Comparison of ENCODE assay signal across 8 mouse cellular contexts in the genomic region with DNA sequence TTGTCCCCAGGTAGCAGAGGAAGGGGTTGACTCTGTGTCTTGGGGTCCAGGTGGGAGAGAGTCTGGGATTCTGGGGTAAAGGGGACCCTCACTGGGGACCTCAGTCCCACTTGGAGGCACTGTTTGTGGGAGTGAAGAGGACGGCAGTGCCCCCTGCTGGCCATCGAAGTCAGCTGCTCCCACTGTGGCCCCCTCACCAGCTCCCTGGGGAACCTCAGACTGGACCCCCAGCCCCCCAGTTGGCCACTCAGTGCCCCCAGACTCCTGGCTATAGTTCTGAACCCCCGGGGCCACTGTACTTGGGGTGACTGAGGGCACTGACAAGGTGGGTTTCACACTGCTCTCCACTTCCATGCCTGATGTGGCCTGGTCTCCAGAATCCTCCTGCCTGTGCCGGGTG. TPM values are rescaled to one million over a fixed set of nuclear protein-coding genes. Genes with fewer than 3 reads are reported as not detected.
DNase-seq lines count a peak whose midpoint lies in the region; ATAC-seq and TF ChIP-seq lines count a peak whose summit lies in the region.

No protein-coding gene starts in this region.

- no peaks in the 10 kb centered on the region for H3K36me3 ChIP-seq in hindbrain, embryonic 11.5 days (ENCODE audit: control insufficient read depth, insufficient read depth, low read length)
- peaks cover 65% of the 10 kb centered on the region for H3K36me3 ChIP-seq in hindbrain, embryonic 10.5 days
- no peaks in the 10 kb centered on the region for H3K36me3 ChIP-seq in ES-Bruce4 (ENCODE audit: control insufficient read depth, insufficient read depth, low read length, poor library complexity, severe bottlenecking)
- H3K36me3 ChIP-seq in limb, embryonic 10.5 days = peaks cover 10% of the 10 kb centered on the region; the same call in 1 of the 2 replicates
- H3K36me3 ChIP-seq in forebrain, embryonic 10.5 days (replicated peaks) = peaks cover 16% of the 10 kb centered on the region

- ATAC-seq in hindbrain, embryonic 11.5 days (ENCODE audit: low FRiP score) = peak; percentile 40; the same call in 1 of the 2 replicates

- H3K27ac ChIP-seq in hindbrain, embryonic 11.5 days (ENCODE audit: low read depth, low read length) = no peak overlapping the region
- H3K27ac ChIP-seq in hindbrain, embryonic 10.5 days = no peak overlapping the region
- no peak overlapping the region for H3K27ac ChIP-seq in ES-Bruce4 (ENCODE audit: insufficient read depth, low read length)
- H3K27ac ChIP-seq in limb, embryonic 10.5 days = no peak overlapping the region
- H3K27ac ChIP-seq in forebrain, embryonic 10.5 days = no peak overlapping the region

- H3K9me3 ChIP-seq in hindbrain, embryonic 11.5 days (ENCODE audit: control insufficient read depth, low read length) = no peaks in the 10 kb centered on the region
- H3K9me3 ChIP-seq in hindbrain, embryonic 10.5 days = no peaks in the 10 kb centered on the region
- H3K9me3 ChIP-seq in ES-Bruce4 (replicated peaks; ENCODE audit: control insufficient read depth, insufficient read depth, low read length, poor library complexity, severe bottlenecking) = no peaks in the 10 kb centered on the region
- no peaks in the 10 kb centered on the region for H3K9me3 ChIP-seq in limb, embryonic 10.5 days (replicated peaks)
- no peaks in the 10 kb centered on the region for H3K9me3 ChIP-seq in forebrain, embryonic 10.5 days

- peak; percentile 46 for DNase-seq in hindbrain, embryonic 11.5 days (ENCODE audit: low spot score)
- DNase-seq in hindbrain, embryonic 10.5 days (ENCODE audit: low spot score) = no peak
- DNase-seq in 416B (ENCODE audit: low read depth) = peak; percentile 40
- DNase-seq in limb, embryonic 10.5 days (ENCODE audit: low spot score) = peak; percentile 58
- no peak for DNase-seq in urinary bladder, postnatal 14 days (ENCODE audit: low spot score)
- DNase-seq in embryo, embryonic 10.5 days (ENCODE audit: low spot score) = no peak
- DNase-seq in forebrain, embryonic 10.5 days (ENCODE audit: extremely low spot score, low spot score) = no peak

- TF ChIP-seq CTCF in ES-Bruce4 (IDR thresholded peaks at IDR 0.05; ENCODE audit: low read depth, low read length) = peak; percentile 69

- no peaks in the 10 kb centered on the region for H3K27me3 ChIP-seq in hindbrain, embryonic 11.5 days (ENCODE audit: control insufficient read depth, insufficient read depth, low read length)
- no peaks in the 10 kb centered on the region for H3K27me3 ChIP-seq in hindbrain, embryonic 10.5 days (ENCODE audit: insufficient read depth, poor library complexity, severe bottlenecking)
- H3K27me3 ChIP-seq in ES-Bruce4 (ENCODE audit: control insufficient read depth, insufficient read depth, low read length, poor library complexity, severe bottlenecking) = no peaks in the 10 kb centered on the region
- H3K27me3 ChIP-seq in limb, embryonic 10.5 days (ENCODE audit: low read depth, poor library complexity, severe bottlenecking) = no peaks in the 10 kb centered on the region
- no peaks in the 10 kb centered on the region for H3K27me3 ChIP-seq in forebrain, embryonic 10.5 days (ENCODE audit: poor library complexity, severe bottlenecking)

- no peak overlapping the region for H3K9ac ChIP-seq in hindbrain, embryonic 11.5 days (ENCODE audit: low read depth, low read length)
- no peak overlapping the region for H3K9ac ChIP-seq in ES-Bruce4 (ENCODE audit: low read depth, poor library complexity, severe bottlenecking)

- TF ChIP-seq POLR2A in ES-Bruce4 (IDR thresholded peaks at IDR 0.05; ENCODE audit: insufficient read depth, low read length) = no peak

- no peak overlapping the region for H3K4me2 ChIP-seq in hindbrain, embryonic 11.5 days (replicated peaks; ENCODE audit: low read depth, low read length)

- no peak for TF ChIP-seq EP300 in ES-Bruce4 (IDR thresholded peaks at IDR 0.05; ENCODE audit: insufficient read depth, low read depth, low read length)

- no peaks in the 10 kb centered on the region for H3K4me1 ChIP-seq in hindbrain, embryonic 11.5 days (replicated peaks; ENCODE audit: control insufficient read depth, insufficient read depth, low read length)
- no peaks in the 10 kb centered on the region for H3K4me1 ChIP-seq in hindbrain, embryonic 10.5 days (replicated peaks)
- no peaks in the 10 kb centered on the region for H3K4me1 ChIP-seq in ES-Bruce4 (ENCODE audit: control insufficient read depth, insufficient read depth, low read length)
- H3K4me1 ChIP-seq in limb, embryonic 10.5 days = no peaks in the 10 kb centered on the region
- H3K4me1 ChIP-seq in forebrain, embryonic 10.5 days = no peaks in the 10 kb centered on the region

- WGBS in hindbrain, embryonic 11.5 days = 45% methylated on average over 4 of the region's 4 CpGs
- WGBS in hindbrain, embryonic 10.5 days = 54% methylated on average over 4 of the region's 4 CpGs
- 54% methylated on average over 4 of the region's 4 CpGs for WGBS in limb, embryonic 10.5 days
- WGBS in forebrain, embryonic 10.5 days = 48% methylated on average over 4 of the region's 4 CpGs

- no peak overlapping the region for H3K4me3 ChIP-seq in hindbrain, embryonic 11.5 days (ENCODE audit: low read depth, low read length)
- H3K4me3 ChIP-seq in hindbrain, embryonic 10.5 days = no peak overlapping the region
- H3K4me3 ChIP-seq in ES-Bruce4 (ENCODE audit: low read depth, low read length) = no peak overlapping the region
- no peak overlapping the region for H3K4me3 ChIP-seq in limb, embryonic 10.5 days
- no peak overlapping the region for H3K4me3 ChIP-seq in forebrain, embryonic 10.5 days

RNA-seq across cellular contexts. Expression of a gene that starts 7.5 kb away (rescaled TPM):
- 16.1 and 18.4 TPM in 2 replicates for polyA plus RNA-seq in hindbrain, embryonic 11.5 days (2014; fragmentation: Nextera tagmentation; extraction: Ambion mirVana)
- polyA plus RNA-seq in hindbrain, embryonic 10.5 days (2016; fragmentation: Nextera tagmentation; extraction: Ambion mirVana) = 27.2 and 27.5 TPM in 2 replicates
- 16.7 and 18.3 TPM in 2 replicates for polyA plus RNA-seq in ES-Bruce4 (2011; ENCODE audit: insufficient read depth, insufficient read length, low read depth, missing spikeins)
- polyA plus RNA-seq in limb, embryonic 10.5 days (2016; fragmentation: Nextera tagmentation; extraction: Ambion mirVana) = 22.9 and 25.3 TPM in 2 replicates
- polyA plus RNA-seq in forebrain, embryonic 10.5 days (2016; fragmentation: Nextera tagmentation; extraction: Ambion mirVana) = 20.8 and 21.5 TPM in 2 replicates

RNA-seq across cellular contexts. Expression of a gene that starts 25.6 kb away (rescaled TPM):
- polyA plus RNA-seq in hindbrain, embryonic 11.5 days (2014; fragmentation: Nextera tagmentation; extraction: Ambion mirVana) = 151 and 156 TPM in 2 replicates
- polyA plus RNA-seq in hindbrain, embryonic 10.5 days (2016; fragmentation: Nextera tagmentation; extraction: Ambion mirVana) = 81.1 and 182 TPM in 2 replicates
- polyA plus RNA-seq in ES-Bruce4 (2011; ENCODE audit: insufficient read depth, insufficient read length, low read depth, missing spikeins) = 0.81 and 1.2 TPM in 2 replicates
- polyA plus RNA-seq in limb, embryonic 10.5 days (2016; fragmentation: Nextera tagmentation; extraction: Ambion mirVana) = 31.1 and 50.4 TPM in 2 replicates
- polyA plus RNA-seq in forebrain, embryonic 10.5 days (2016; fragmentation: Nextera tagmentation; extraction: Ambion mirVana) = 44.7 and 52.8 TPM in 2 replicates

RNA-seq across cellular contexts. Expression of a gene that starts 49.3 kb away (rescaled TPM):
- polyA plus RNA-seq in hindbrain, embryonic 11.5 days (2014; fragmentation: Nextera tagmentation; extraction: Ambion mirVana) = 146 and 191 TPM in 2 replicates
- 222 and 292 TPM in 2 replicates for polyA plus RNA-seq in hindbrain, embryonic 10.5 days (2016; fragmentation: Nextera tagmentation; extraction: Ambion mirVana)
- polyA plus RNA-seq in ES-Bruce4 (2011; ENCODE audit: insufficient read depth, insufficient read length, low read depth, missing spikeins) = 117 and 120 TPM in 2 replicates
- polyA plus RNA-seq in limb, embryonic 10.5 days (2016; fragmentation: Nextera tagmentation; extraction: Ambion mirVana) = 281 and 283 TPM in 2 replicates
- 305 and 322 TPM in 2 replicates for polyA plus RNA-seq in forebrain, embryonic 10.5 days (2016; fragmentation: Nextera tagmentation; extraction: Ambion mirVana)

RNA-seq across cellular contexts. Expression of a gene that starts 52.8 kb away (rescaled TPM):
- 40.1 and 45.4 TPM in 2 replicates for polyA plus RNA-seq in hindbrain, embryonic 11.5 days (2014; fragmentation: Nextera tagmentation; extraction: Ambion mirVana)
- polyA plus RNA-seq in hindbrain, embryonic 10.5 days (2016; fragmentation: Nextera tagmentation; extraction: Ambion mirVana) = 60.5 and 62.3 TPM in 2 replicates
- 17.4 and 24.2 TPM in 2 replicates for polyA plus RNA-seq in ES-Bruce4 (2011; ENCODE audit: insufficient read depth, insufficient read length, low read depth, missing spikeins)
- polyA plus RNA-seq in limb, embryonic 10.5 days (2016; fragmentation: Nextera tagmentation; extraction: Ambion mirVana) = 48.7 and 60.3 TPM in 2 replicates
- 47.9 and 51.5 TPM in 2 replicates for polyA plus RNA-seq in forebrain, embryonic 10.5 days (2016; fragmentation: Nextera tagmentation; extraction: Ambion mirVana)

Comparison
In these comparisons a context has a peak if more than half of its experiments do, and no peak if none do; other contexts are left out.
1. DNase-seq: peak in hindbrain, embryonic 11.5 days (single experiment), 416B (single experiment) and limb, embryonic 10.5 days (single experiment); none in hindbrain, embryonic 10.5 days (single experiment), urinary bladder, postnatal 14 days (single experiment), embryo, embryonic 10.5 days (single experiment) and forebrain, embryonic 10.5 days (single experiment).
2. RNA of a gene that starts 25.6 kb away (polyA plus RNA-seq): 81.1 to 182 TPM in hindbrain, embryonic 10.5 days, 151 to 156 TPM in hindbrain, embryonic 11.5 days, 44.7 to 52.8 TPM in forebrain, embryonic 10.5 days and 31.1 to 50.4 TPM in limb, embryonic 10.5 days; 0.81 to 1.2 TPM in ES-Bruce4; every median in the first group is over 10 times any median in the second.